Mouse (Mus musculus): Measurements from ENCODE around the gene A130010J15Rik. TPM values are rescaled to one million over a fixed set of nuclear protein-coding genes. Genes with fewer than 3 reads are reported as not detected.

Gene A130010J15Rik
- polyA plus RNA-seq, 1 experiment from 2014 or later, result 16.7 TPM

DNA sequence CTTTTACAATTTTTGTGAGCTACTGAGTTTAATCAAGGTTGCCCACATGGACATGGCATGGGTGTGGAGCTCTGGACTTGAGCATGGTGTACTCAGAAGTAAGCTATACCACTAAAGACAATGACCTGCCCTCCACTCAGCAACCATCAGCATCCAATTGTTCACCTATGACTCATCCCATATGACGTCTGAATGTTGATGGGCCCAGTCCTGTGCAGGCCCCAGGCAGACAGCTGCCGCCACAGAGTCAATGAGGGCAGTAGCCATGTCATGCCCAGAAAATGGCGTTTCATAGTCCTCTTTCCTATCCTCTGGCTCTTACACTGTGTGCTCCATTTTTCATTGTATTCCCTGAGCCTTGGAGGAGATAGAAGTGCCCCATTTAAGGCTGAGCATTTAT is 48.2 kb downstream of the A130010J15Rik start:
- no peaks in the 10 kb centered on the region for H3K36me3 ChIP-seq
- H3K4me3 ChIP-seq, result no peak overlapping the region
- no peak for DNase-seq (ENCODE audit: low spot score)
- no peaks in the 10 kb centered on the region for H3K27me3 ChIP-seq (ENCODE audit: low read depth, poor library complexity, severe bottlenecking)
- no peak overlapping the region for H3K27ac ChIP-seq (replicated peaks)
- no peaks in the 10 kb centered on the region for H3K9me3 ChIP-seq (replicated peaks)
- 82% methylated on average over 3 of the region's 3 CpGs for WGBS
- no peaks in the 10 kb centered on the region for H3K4me1 ChIP-seq

DNA sequence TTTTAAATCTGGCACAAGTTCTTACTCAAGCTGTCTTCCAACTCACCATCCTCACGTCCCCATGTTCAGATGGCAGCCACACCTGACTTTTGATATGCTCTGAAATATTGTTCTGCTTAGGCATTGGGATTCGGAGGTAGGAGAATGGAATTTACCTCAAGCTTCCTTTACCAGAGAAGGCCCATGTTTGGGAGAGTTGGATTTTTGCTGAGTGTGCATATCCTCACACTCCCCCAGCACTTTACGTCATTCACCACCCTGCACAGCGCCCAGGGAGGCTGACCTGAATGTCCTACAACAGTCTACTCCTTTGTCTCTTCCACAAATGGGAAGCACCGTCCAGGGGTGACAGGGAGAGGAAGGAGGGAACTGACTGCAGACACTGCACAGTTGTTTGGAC is 52.6 kb downstream of the A130010J15Rik start:
- 77% methylated on average over 5 of the region's 5 CpGs for WGBS
- Histone ChIP-seq H3K9me3 (replicated peaks) (no peaks in the 10 kb centered on the region), H3K27ac (replicated peaks) (no peak overlapping the region), H3K36me3 (no peaks in the 10 kb centered on the region), H3K27me3 (ENCODE audit: low read depth, poor library complexity, severe bottlenecking) (peaks cover 14% of the 10 kb centered on the region), H3K4me3 (no peak overlapping the region), H3K4me1 (no peaks in the 10 kb centered on the region)
- DNase-seq (ENCODE audit: low spot score), result no peak

DNA sequence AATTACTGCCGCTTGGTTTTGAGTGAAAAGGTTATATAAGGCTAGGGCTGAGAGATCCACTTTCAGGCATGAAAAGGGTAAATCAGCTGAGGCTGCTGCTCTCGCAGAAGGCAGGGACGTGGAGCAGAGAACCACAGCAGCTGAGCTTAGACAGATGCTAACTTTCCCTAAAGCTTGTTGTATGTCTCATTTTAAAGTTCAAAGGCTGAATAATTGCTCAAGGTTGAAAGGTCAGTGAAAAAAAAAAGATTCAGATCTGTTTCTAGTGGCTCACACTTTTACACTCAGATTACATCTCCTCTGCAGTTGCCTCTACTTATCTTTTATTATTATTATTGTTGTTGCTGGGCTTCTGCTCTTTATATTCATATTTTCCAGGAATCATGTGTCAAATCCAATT is 57.7 kb downstream of the A130010J15Rik start:
- peaks cover 40% of the 10 kb centered on the region for H3K27me3 ChIP-seq (ENCODE audit: low read depth, poor library complexity, severe bottlenecking)
- DNase-seq (ENCODE audit: low spot score), result no peak
- 38% methylated on average over 3 of the region's 3 CpGs for WGBS

DNA sequence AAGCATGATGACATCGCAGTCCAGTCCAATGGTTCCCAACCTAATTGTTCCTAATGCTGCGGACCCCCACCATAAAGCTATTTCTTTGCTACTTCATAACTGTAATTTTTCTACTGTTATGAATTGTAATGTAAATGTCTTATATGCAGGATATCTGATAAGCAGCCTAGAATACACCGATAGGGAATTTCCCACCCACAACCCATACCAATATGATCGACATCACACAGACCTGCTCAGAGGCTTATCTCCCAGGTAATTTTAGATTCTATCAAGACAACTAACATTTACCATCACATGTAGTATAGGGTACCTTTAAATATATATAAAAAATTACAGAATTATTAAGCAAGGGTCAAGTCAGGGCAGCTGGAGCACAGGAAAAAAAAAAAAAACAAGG is 58.3 kb downstream of the A130010J15Rik start:
- no peak overlapping the region for H3K27ac ChIP-seq (replicated peaks)
- H3K36me3 ChIP-seq, result no peaks in the 10 kb centered on the region
- no peak overlapping the region for H3K4me3 ChIP-seq
- peaks cover 46% of the 10 kb centered on the region for H3K27me3 ChIP-seq (ENCODE audit: low read depth, poor library complexity, severe bottlenecking)
- H3K4me1 ChIP-seq, result peaks cover 12% of the 10 kb centered on the region
- 93% methylated on average over 4 of the region's 4 CpGs for WGBS
- no peaks in the 10 kb centered on the region for H3K9me3 ChIP-seq (replicated peaks)
- no peak for DNase-seq (ENCODE audit: low spot score)

More for the DNA sequence above, 57.7 kb downstream of the A130010J15Rik start:
- peaks cover 12% of the 10 kb centered on the region for H3K4me1 ChIP-seq
- no peak overlapping the region for H3K27ac ChIP-seq (replicated peaks)
- no peaks in the 10 kb centered on the region for H3K36me3 ChIP-seq
- no peak overlapping the region for H3K4me3 ChIP-seq
- H3K9me3 ChIP-seq (replicated peaks), result no peaks in the 10 kb centered on the region

DNA sequence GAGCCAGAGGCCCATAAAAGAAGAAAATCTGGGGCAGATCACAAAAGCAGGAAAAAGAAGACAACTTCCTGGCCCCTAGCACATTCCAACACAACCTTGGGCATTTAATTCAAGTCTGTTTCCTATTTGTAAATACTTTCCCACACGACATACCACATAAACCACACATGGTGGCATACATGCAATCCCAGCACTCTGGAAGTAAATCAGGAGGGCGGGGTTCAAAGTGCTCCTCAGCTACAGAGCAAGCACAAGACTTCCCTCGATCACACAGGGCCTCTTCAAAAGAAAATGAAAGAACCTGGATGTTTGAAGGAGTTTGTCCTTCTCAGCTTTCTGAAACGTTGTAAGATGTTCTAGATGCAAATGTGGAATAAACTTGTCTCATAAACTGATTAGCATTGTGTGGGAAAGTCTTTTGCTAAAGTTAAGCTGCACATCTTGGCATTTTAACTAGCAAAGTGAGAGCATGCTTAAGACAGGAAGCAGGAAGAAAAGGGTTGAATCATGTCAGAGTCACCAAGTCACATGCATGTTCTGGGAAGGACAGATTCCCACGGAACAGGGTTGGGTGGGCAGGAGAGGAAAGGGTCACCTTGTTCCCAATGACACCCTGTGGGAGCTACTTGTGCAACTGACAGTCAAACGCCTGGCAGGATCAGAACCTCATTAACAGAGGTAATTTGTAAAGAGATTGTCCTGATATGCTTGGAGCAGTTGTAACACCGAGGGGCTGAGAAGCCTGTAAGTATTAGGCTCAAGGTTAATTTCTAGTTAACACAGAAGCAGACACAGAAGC is 59.1 kb downstream of the A130010J15Rik start:
- Histone ChIP-seq H3K27me3 (ENCODE audit: low read depth, poor library complexity, severe bottlenecking) (peaks cover 53% of the 10 kb centered on the region), H3K4me1 (peaks cover 12% of the 10 kb centered on the region), H3K36me3 (no peaks in the 10 kb centered on the region), H3K9me3 (replicated peaks) (no peaks in the 10 kb centered on the region), H3K27ac (replicated peaks) (no peak overlapping the region), H3K4me3 (no peak overlapping the region)
- 63% methylated on average over 7 of the region's 7 CpGs for WGBS
- DNase-seq (ENCODE audit: low spot score), result no peak

Other genes with a start within 250 kb of the A130010J15Rik start
- 3.7 and 4.1 TPM in 2 replicates for gene Syt14, start 132.3 kb upstream of the A130010J15Rik start, polyA plus RNA-seq (2016; fragmentation: Nextera tagmentation; extraction: Ambion mirVana)
- gene Diexf, start 37.8 kb upstream of the A130010J15Rik start, polyA plus RNA-seq (2016; fragmentation: Nextera tagmentation; extraction: Ambion mirVana), result 8.4 and 8.8 TPM in 2 replicates
- gene Irf6, start 14.9 kb upstream of the A130010J15Rik start, polyA plus RNA-seq (2016; fragmentation: Nextera tagmentation; extraction: Ambion mirVana), result 2.3 and 2.6 TPM in 2 replicates
- gene Traf3ip3, start 33.7 kb downstream of the A130010J15Rik start, polyA plus RNA-seq (2016; fragmentation: Nextera tagmentation; extraction: Ambion mirVana), result 1.2 and 1.9 TPM in 2 replicates
- gene Lamb3, start 39.7 kb downstream of the A130010J15Rik start, polyA plus RNA-seq (2016; fragmentation: Nextera tagmentation; extraction: Ambion mirVana), result 0.09 and 0.17 TPM in 2 replicates
- gene Hsd11b1, start 96.0 kb downstream of the A130010J15Rik start, polyA plus RNA-seq (2016; fragmentation: Nextera tagmentation; extraction: Ambion mirVana), result 0.09 TPM in 1 of 2 replicates, not detected in the other
- gene G0s2, start 105.2 kb downstream of the A130010J15Rik start, polyA plus RNA-seq (2016; fragmentation: Nextera tagmentation; extraction: Ambion mirVana), result 9.0 and 10.3 TPM in 2 replicates
- 12.8 and 18.4 TPM in 2 replicates for gene Camk1g, start 202.3 kb downstream of the A130010J15Rik start, polyA plus RNA-seq (2016; fragmentation: Nextera tagmentation; extraction: Ambion mirVana)